Mouse (Mus musculus) megakaryocyte, embryonic 14.5 days (primary cell): ENCODE data around the gene Irak1bp1.

Experiments
- FLI1 ChIP-seq: IDR thresholded peaks from 2 replicates; pipeline ENCODE4 v1.6.1; 2012; ENCODE audit warnings: low read length, inconsistent platforms, mixed read lengths
- GATA1 ChIP-seq: IDR thresholded peaks from 3 replicates; pipeline ENCODE4 v1.6.1; 2012; ENCODE audit warnings: mixed read lengths, low read length, inconsistent platforms, borderline replicate concordance

- TF ChIP-seq FLI1 (no peak), GATA1 (no peak)
These were observed 54.8 kb downstream of the Irak1bp1 start for GRCm38 (mm10) chr9:82884177-82884576.
